Mouse (Mus musculus) right cerebral cortex, postnatal 14 days (tissue): ENCODE data around the gene Aldh2.

Experiments
- DNase-seq: peaks from one replicate; pipeline ENCODE4 v3.0.0; 2022

Gene Aldh2

GRCm38 (mm10) chr5:121594714-121595313 lies 1.2 kb upstream of the Aldh2 start:
- DNase-seq, result no peak

GRCm38 (mm10) chr5:121592816-121593407 lies 712 bp downstream of the Aldh2 start:
- DNase-seq, result no peak

- DNase-seq, result no peak
Observed at GRCm38 (mm10) chr5:121592064-121592815, 1.4 kb downstream of the Aldh2 start.

GRCm38 (mm10) chr5:121591417-121592063 lies 2.1 kb downstream of the Aldh2 start:
- no peak for DNase-seq

- no peak for DNase-seq
Observed at GRCm38 (mm10) chr5:121589928-121590327, 3.7 kb downstream of the Aldh2 start.

- DNase-seq, result peak; percentile 29
Observed at GRCm38 (mm10) chr5:121586400-121587039, 7.1 kb downstream of the Aldh2 start.

GRCm38 (mm10) chr5:121585699-121586098 lies 7.9 kb downstream of the Aldh2 start:
- no peak for DNase-seq

GRCm38 (mm10) chr5:121585005-121585404 lies 8.6 kb downstream of the Aldh2 start:
- no peak for DNase-seq

GRCm38 (mm10) chr5:121583765-121584501 lies 9.7 kb downstream of the Aldh2 start:
- peak; percentile 71 for DNase-seq

- DNase-seq, result no peak
Observed at GRCm38 (mm10) chr5:121581945-121582344, 11.7 kb downstream of the Aldh2 start.

- no peak for DNase-seq
Observed at GRCm38 (mm10) chr5:121576927-121577488, 16.6 kb downstream of the Aldh2 start.

- no peak for DNase-seq
Observed at GRCm38 (mm10) chr5:121575867-121576266, 17.8 kb downstream of the Aldh2 start.

GRCm38 (mm10) chr5:121574145-121574544 lies 19.5 kb downstream of the Aldh2 start:
- no peak for DNase-seq

- no peak for DNase-seq
Observed at GRCm38 (mm10) chr5:121570787-121571186, 22.8 kb downstream of the Aldh2 start.

GRCm38 (mm10) chr5:121569881-121570420 lies 23.7 kb downstream of the Aldh2 start:
- no peak for DNase-seq

GRCm38 (mm10) chr5:121566035-121566681 lies 27.5 kb downstream of the Aldh2 start:
- no peak for DNase-seq

GRCm38 (mm10) chr5:121564468-121564895 lies 29.1 kb downstream of the Aldh2 start:
- DNase-seq, result peak; percentile 89

- no peak for DNase-seq
Observed at GRCm38 (mm10) chr5:121562436-121562835, 31.2 kb downstream of the Aldh2 start.

- no peak for DNase-seq
Observed at GRCm38 (mm10) chr5:121549196-121549595, 44.4 kb downstream of the Aldh2 start.

GRCm38 (mm10) chr5:121547084-121547483 lies 46.5 kb downstream of the Aldh2 start:
- DNase-seq, result no peak

- peak; percentile 70 for DNase-seq
Observed at GRCm38 (mm10) chr5:121546530-121546895, 47.1 kb downstream of the Aldh2 start.
